Mouse (Mus musculus) mature B cell (primary cell): ENCODE measurements around the gene Optc.

ENCODE experiments used
- in situ Hi-C: fragments of 300-500 bp; cut with MboI; formaldehyde crosslinking; loops from 2 replicates; pipeline ENCODE4 v1.14.3; 2019

Gene Optc

DNA sequence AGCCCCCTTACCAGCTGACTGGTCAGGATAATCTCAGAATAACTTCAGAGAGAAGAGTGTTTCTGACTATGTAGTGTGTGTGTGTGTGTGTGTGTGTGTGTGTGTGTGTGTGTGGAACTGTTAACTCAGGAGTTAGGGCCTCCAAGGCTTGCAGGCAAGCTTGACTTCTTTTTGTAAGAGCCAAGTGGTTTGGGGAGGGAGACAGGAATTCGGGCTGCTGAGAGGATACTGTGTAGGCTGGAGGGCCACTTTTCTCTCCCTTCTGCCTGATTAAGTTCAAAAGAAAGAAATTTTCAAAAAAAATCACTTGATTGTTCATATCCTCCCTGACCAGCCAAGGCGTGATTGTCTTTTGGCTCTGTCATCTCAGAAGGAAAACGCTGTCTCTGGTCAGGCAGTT lies 12.6 kb upstream of the Optc start:
- in situ Hi-C loops = loop anchor here (25.0 kb wide), 1 partner anchor 192 kb away; the partner anchor contains the start of gene Chit1

DNA sequence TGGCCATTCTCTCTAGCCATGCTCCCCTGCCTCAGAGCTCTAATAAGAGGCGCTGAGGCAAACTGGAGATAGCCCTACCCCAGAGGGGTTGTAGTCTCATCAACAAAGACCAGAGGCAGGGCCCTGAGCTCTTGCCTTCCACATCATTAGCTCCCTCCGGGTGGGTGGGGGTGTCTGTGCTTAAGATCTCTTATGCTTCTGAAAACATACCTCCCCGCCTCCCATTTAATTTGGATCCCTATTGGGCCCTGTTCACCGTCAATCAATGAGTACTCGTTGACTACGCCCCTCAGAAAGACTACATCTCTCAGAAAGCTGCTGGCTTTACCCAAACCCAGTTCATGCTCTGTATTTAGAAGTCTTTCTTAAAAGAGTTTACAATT lies 10.3 kb upstream of the Optc start:
- in situ Hi-C loops = loop anchor here (25.0 kb wide), 1 partner anchor 194 kb away; the partner anchor contains the start of gene Chit1

DNA sequence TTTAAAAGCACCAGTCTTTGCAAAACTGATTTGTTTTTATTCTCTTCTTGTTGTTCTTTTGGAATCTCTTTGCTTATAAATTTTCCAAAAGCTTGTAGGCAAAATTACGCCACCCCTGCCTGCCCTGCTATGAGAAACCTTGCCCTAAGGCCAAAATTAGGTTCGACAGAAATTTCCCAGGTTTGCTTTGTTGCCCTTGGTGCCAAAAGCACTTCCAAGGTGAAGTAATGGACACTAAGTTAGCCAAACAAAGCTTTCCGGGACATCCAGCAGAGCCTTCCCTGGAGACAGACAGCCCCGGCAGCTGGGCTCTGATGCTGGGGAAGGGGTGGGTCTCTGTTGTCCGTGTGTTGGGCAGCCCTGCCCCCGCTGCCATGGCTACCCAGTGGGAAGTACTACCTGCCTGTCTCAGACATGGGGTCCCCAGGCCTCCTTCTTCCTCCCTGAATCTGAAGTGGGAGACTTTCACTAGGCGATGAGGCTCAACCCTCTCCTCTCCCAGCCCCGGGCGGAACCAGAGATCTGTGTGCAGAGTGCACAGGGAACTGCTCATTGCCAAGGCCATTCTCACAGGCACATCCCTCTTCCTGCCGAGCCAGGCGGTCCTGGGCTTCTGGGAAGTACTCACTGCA lies 9.8 kb upstream of the Optc start:
- in situ Hi-C loops = loop anchor here (25.0 kb wide), 1 partner anchor 195 kb away; the partner anchor contains the start of gene Chit1

DNA sequence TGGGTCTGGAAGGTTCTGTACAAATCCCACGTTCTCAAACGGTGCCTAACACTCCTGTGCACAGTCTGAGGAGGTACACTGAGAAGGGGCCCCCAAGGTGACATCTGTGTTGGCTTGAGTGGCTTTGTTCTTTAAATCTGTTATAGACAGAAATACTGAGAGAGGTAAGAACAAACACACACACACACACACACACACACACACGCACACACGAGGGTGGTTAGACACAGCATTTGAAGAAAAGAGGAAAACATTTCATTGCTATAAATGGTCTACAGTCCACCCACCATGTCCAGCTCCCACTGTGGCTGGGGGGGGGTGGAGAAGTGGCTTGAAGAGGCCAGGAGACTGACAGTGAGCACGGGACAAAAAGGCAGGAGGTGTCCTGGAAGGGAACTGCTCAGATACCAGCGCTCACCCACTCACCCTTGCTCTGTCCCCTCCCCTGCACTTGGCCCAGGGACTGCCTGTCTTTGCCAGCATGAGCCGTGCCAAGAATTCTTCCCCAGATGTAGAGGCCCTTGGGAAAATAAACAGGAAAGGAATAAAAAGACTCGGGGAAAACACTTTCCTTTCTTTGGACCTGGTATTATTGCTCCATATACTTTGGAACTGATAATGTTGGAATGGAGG lies 8.0 kb upstream of the Optc start:
- in situ Hi-C loops = loop anchor here (25.0 kb wide), 1 partner anchor 196 kb away; the partner anchor contains the start of gene Chit1

GRCm38 (mm10) chr1:133915115-133915514 lies 7.3 kb upstream of the Optc start:
- in situ Hi-C loops = loop anchor here (25.0 kb wide), 1 partner anchor 197 kb away; the partner anchor contains the start of gene Chit1

GRCm38 (mm10) chr1:133913018-133913417 lies 5.2 kb upstream of the Optc start:
- in situ Hi-C loops = loop anchor here (25.0 kb wide), 1 partner anchor 199 kb away; the partner anchor contains the start of gene Chit1

DNA sequence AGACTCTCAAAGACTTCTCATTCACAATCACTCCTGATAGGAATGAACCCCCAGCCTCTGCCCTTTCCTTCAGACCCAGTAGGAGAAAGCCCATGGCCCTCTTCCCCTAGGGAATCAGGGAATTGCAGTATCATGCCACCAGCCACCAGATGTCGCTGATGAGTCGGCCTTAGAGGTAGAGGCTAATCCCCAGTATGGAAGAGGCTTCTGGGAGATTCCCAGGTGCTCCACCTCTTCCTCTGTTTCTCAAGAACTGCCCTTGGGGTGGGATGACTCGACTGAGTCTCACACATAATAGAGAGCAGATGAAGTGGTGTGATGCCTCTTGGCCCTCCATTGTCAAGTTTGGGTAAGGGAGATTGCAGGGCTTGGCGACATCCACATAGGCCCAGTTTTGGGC lies 3.7 kb upstream of the Optc start:
- in situ Hi-C loops = loop anchor here (25.0 kb wide), 1 partner anchor 201 kb away; the partner anchor contains the start of gene Chit1

GRCm38 (mm10) chr1:133911008-133911407 lies 3.2 kb upstream of the Optc start:
- in situ Hi-C loops = loop anchor here (25.0 kb wide), 1 partner anchor 201 kb away; the partner anchor contains the start of gene Chit1

GRCm38 (mm10) chr1:133910108-133910507 lies 2.3 kb upstream of the Optc start:
- in situ Hi-C loops = loop anchor here (25.0 kb wide), 1 partner anchor 202 kb away; the partner anchor contains the start of gene Chit1

- in situ Hi-C loops = loop anchor here (25.0 kb wide), 1 partner anchor 203 kb away; the partner anchor contains the start of gene Chit1
Measured at GRCm38 (mm10) chr1:133908659-133909575, 1.1 kb upstream of the Optc start.

GRCm38 (mm10) chr1:133906420-133906819 lies 1.4 kb downstream of the Optc start:
- in situ Hi-C loops = loop anchor here (25.0 kb wide), 1 partner anchor 206 kb away; the partner anchor contains the start of gene Chit1

- in situ Hi-C loops = loop anchor here (25.0 kb wide), 1 partner anchor 211 kb away; the partner anchor contains the start of gene Chit1
Measured at GRCm38 (mm10) chr1:133900825-133901224, 7.0 kb downstream of the Optc start.

DNA sequence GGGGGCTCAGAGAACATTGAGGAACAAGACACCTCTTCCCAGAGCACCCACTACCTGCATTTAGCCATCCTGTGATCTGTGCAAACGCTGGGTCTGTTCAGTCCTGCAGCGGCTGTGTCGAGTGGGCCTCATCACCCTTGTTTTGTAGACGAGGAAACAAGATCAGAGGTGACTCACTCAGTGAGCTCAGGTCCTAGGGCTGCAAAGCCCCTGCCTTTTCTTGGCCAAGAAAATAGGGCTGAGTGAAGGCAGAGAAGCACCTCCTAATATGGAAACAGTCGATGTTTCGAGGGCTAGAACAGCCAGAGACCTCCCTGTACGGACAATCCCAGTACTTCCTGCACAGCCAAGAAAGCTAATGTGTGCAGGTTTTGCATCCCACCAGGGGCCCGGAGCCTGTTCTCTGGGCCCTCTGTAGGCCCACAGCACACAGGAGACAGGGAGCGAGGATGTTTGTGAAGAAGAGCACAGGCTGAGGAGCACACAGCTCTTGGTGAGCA lies 8.7 kb downstream of the Optc start:
- in situ Hi-C loops = no loop called here

DNA sequence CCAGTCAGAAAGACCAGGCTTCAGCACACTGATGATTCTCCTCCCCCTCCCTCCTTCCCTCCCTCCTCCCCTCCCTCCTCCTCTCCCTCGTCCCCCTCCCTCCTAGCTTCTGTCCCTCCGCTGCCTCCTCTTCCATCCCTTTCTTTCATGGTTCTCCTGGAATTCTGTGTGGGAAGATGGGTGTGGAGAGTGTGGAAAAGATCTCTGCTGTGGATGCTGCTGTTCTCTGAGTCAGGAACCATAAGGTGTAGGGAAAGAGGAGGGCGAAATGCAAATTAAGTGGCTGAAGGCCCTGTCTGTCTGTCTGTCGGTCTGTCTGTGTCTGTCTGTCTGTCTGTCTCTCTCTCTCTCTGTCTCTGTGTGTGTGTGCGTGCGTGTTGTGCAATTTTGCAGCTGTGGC lies 10.5 kb downstream of the Optc start:
- in situ Hi-C loops = no loop called here

DNA sequence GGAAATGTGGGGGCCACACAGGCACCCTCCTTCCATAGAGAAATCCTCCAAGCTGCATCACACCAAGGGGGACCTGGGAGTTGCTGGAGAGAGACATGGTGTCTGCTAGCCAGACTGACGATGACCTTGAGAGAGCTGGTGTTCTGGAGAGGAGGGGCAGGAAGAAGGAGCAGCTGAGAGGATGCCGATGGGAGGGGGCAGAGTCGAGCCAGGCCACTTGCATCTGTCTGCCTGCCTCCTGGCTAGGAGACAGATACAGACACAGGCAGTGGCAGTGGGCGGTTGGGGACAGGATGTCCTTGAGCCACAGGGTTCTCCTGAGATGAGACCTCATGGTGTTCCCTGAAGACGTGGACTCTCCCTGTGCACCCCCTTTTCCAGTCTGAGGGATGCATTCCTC lies 16.3 kb downstream of the Optc start:
- in situ Hi-C loops = no loop called here

DNA sequence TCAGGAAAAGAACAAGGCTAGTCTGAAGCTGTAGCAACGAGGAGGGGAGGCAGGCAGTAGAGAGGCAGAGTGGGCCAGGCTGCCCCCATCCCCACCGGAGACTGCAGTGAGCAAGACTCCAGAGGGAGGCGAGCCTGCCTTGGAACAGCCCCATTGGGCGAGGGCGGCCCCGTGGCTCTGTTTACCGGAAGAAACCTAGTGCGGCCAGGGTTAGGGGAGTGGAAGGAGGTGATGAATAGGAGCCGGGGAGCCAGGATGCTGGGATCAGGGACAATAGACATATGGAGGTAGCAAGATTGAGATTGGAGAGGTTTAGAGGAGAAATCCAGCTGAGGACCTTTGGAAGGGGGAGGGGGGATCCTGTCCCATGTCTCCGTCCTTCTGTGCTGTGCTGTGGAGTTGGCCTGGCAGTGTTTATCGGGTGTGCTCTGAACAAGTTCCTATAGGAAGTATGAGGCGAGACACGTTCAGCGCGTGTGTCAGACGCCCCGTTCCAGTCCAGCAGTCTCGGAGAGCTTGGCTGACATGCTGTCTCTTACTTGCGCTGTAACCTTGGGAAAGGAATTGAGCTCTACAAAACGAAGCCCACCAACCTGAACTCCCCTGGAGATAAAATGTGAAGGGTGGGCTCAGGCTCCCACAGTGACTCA lies 17.7 kb downstream of the Optc start:
- in situ Hi-C loops = no loop called here

DNA sequence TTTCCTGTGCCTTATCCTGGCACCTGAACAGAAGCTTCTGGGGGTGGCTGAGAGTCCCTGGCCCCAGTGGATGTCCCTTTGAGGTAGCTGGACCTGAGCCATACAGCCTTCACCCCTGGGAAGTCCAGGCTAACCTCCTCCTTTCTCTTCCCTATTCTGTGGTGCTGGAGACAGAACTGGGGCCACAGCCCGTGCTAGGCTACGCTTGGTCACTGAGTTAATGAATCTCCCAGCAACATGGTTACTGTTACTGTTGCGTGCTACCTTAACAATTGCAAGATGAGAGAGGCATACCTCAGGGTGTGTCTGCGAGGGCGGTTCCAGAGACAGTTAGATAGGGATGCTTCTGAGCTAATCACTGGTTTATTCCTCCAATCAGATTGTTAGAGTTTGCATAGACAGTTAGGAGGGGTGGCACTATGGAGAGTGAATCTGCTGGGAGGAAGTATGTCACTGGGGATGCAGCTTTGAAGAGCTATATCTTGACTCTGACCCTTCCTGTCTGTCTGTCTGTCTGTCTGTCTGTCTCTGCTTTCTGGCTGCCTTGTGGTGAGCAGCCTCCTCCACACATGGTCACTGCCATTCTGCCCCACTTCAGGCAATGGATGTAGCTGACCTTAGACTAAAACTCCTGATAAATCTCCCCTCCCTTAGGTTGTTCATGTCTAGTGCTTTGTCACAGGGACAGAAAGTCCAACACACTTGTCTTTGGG lies 20.1 kb downstream of the Optc start:
- in situ Hi-C loops = no loop called here

DNA sequence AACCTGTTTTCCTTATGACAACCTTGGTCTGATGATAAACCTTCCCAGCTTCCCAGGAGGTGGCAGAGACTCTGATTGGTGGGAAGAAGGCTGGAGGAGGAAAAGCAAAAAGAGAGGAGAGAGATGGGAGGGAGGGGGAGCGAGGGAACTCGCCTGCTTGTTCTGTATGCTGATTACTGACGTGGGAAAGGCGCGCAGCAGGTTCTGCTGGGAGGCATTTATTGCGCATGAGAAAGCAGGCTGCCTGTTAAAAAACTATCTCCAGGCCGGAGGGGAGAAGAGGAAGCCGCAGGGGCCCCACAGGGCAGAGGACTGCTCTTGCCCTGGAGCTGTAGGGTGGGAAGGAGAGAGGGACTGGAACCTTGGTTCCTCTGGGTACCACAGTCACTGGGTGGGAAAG lies 20.8 kb downstream of the Optc start:
- in situ Hi-C loops = no loop called here

DNA sequence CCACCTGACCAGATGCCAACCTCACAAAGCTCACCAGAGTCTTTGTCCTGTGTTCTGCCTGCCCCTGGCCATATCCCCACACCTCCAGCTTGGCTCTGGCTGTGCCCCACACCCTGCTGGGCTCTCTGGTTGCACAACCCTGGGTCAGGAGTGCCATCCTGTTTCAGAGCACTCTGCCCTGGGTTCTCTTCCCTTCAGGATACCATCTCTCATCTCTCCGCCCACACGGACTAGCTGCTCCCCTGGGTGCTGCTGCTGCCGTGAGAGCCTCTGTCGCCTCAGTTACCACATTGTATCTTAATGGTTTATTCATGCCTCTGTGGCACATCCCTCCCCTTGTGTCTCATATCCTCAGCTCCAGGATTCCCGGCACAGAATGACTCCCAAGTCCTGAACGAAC lies 21.4 kb downstream of the Optc start:
- in situ Hi-C loops = no loop called here

DNA sequence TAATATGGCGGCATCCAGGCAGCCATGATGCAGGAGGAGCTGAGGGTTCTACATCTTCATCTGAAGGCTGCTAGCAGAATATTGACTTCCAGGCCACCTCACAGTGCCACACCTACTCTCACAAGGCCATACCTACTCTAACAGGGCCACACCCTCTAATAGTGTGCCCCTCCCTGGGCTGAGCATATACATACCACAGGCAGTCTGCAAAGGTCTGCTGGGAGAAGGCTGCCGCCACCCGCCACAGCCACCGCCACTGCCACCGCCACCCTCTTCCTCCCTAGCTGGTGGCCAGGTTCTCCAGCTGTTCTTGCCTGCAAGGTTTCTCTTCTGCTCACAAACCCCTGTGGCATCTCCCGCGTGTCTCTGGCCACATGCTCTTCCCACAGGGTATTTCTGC lies 22.0 kb downstream of the Optc start:
- in situ Hi-C loops = no loop called here
